8 mouse cellular contexts compared by ENCODE assay signal in the genomic region with DNA sequence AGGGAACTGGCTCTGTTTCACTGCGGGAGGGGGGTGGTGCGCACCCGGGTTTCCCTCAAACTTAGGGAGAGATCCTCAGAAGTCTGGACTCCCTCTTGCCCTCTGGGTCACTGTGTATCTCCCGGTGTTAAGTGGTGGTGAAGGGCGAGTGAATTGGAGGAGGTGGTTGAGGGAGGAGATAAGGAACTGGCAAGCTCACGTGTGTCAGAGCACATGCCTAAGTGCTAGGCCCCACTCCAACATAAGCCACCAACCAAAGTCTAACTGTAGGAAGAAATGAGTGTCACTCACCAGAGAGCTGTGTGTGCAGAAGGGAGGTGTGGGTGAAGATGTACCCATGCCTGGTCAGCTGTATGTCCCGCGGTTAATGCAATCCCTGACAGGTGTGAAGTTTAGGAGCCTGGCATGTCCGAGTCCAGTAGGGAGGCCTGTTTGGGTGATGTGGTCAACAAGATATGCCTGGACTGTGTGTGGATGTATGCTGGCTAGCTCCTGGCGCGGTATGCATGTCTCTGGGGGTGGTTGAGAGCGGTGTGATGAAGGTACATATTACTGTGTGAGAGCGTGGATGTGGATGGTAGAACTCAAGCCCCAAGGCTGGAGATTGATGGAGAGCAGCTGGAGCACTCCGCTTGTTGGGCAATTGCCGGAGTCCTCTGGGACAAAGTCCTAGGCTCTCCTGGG. TPM values are rescaled to one million over a fixed set of nuclear protein-coding genes. Genes with fewer than 3 reads are reported as not detected.
A peak's percentile ranks its signal among the peaks of the same experiment; 100 is the strongest.
DNase-seq lines count a peak whose midpoint lies in the region; ATAC-seq and TF ChIP-seq lines count a peak whose summit lies in the region.

No protein-coding gene starts in this region.

- no peak for TF ChIP-seq EP300 in liver, embryonic 14.5 days (IDR thresholded peaks at IDR 0.05; ENCODE audit: low read depth)

- peaks cover 16% of the 10 kb centered on the region for H3K36me3 ChIP-seq in spleen, adult 2 months (ENCODE audit: control insufficient read depth, insufficient read depth, low read length)
- H3K36me3 ChIP-seq in hindbrain, embryonic 14.5 days (replicated peaks; ENCODE audit: control insufficient read depth, insufficient read depth) = peaks cover 25% of the 10 kb centered on the region
- H3K36me3 ChIP-seq in liver, embryonic 14.5 days (replicated peaks; ENCODE audit: control insufficient read depth, insufficient read depth, low read depth) = peaks cover 39% of the 10 kb centered on the region
- H3K36me3 ChIP-seq in neural tube, embryonic 13.5 days = peaks cover 39% of the 10 kb centered on the region

- peak overlapping the region; percentile 91 for H3K4me2 ChIP-seq in hindbrain, embryonic 14.5 days (replicated peaks)
- H3K4me2 ChIP-seq in liver, embryonic 14.5 days (ENCODE audit: low read depth) = peak overlapping the region; percentile 99
- peak overlapping the region; percentile 91 for H3K4me2 ChIP-seq in neural tube, embryonic 13.5 days

- peaks cover 11% of the 10 kb centered on the region for H3K4me1 ChIP-seq in spleen, adult 2 months (ENCODE audit: control insufficient read depth, insufficient read depth, insufficient read length)
- no peaks in the 10 kb centered on the region; the same call in 1 of the 2 replicates for H3K4me1 ChIP-seq in embryonic fibroblast, embryonic 13.5 days (ENCODE audit: control insufficient read depth, insufficient read depth, low read length)
- H3K4me1 ChIP-seq in hindbrain, embryonic 14.5 days (replicated peaks; ENCODE audit: control insufficient read depth, insufficient read depth, low read length) = peaks cover 24% of the 10 kb centered on the region
- H3K4me1 ChIP-seq in liver, embryonic 14.5 days (replicated peaks; ENCODE audit: control insufficient read depth in 2 of 2, insufficient read depth in 2 of 2, low read length in 1 of 2) = peaks cover 54% of the 10 kb centered on the region in 2 experiments
- peaks cover 38% of the 10 kb centered on the region for H3K4me1 ChIP-seq in neural tube, embryonic 13.5 days (replicated peaks)

- ATAC-seq in hindbrain, embryonic 14.5 days (ENCODE audit: low FRiP score) = peak; percentile 5; the same call in 1 of the 2 replicates
- peak; percentile 55 for ATAC-seq in liver, embryonic 14.5 days (ENCODE audit: insufficient read depth)
- ATAC-seq in neural tube, embryonic 13.5 days (ENCODE audit: low read depth) = peak; percentile 14; the same call in 1 of the 2 replicates

- H3K4me3 ChIP-seq in spleen, adult 2 months (ENCODE audit: extremely low read depth, insufficient read depth, insufficient read length) = peak overlapping the region; percentile 75
- peak overlapping the region; percentile 81 for H3K4me3 ChIP-seq in embryonic fibroblast, embryonic 13.5 days (ENCODE audit: insufficient read depth, low read length)
- H3K4me3 ChIP-seq in hindbrain, embryonic 14.5 days (replicated peaks; ENCODE audit: low read length) = peak overlapping the region; percentile 45
- peak overlapping the region; percentile 73 to 90 for H3K4me3 ChIP-seq in liver, embryonic 14.5 days (ENCODE audit: insufficient read depth in 1 of 2, low read depth in 2 of 2, low read length in 2 of 2)
- peak overlapping the region; percentile 46 for H3K4me3 ChIP-seq in neural tube, embryonic 13.5 days

- peak overlapping the region; percentile 66 for H3K9ac ChIP-seq in hindbrain, embryonic 14.5 days
- H3K9ac ChIP-seq in liver, embryonic 14.5 days (replicated peaks) = peak overlapping the region; percentile 92
- H3K9ac ChIP-seq in neural tube, embryonic 13.5 days = peak overlapping the region; percentile 69

- TF ChIP-seq POLR2A in spleen, adult 2 months (IDR thresholded peaks at IDR 0.05; ENCODE audit: low read depth, low read length) = no peak
- TF ChIP-seq POLR2A in embryonic fibroblast, embryonic 13.5 days (IDR thresholded peaks at IDR 0.05; ENCODE audit: low read depth, low read length) = no peak; the same call in none of the 2 replicates

- H3K27ac ChIP-seq in spleen, adult 2 months (ENCODE audit: insufficient read depth, low read length) = peak overlapping the region; percentile 81
- H3K27ac ChIP-seq in embryonic fibroblast, embryonic 13.5 days (ENCODE audit: insufficient read depth, low read length) = peak overlapping the region; percentile 92
- peak overlapping the region; percentile 77; the same call in 1 of the 2 replicates for H3K27ac ChIP-seq in hindbrain, embryonic 14.5 days
- peak overlapping the region; percentile 85 for H3K27ac ChIP-seq in liver, embryonic 14.5 days
- peak overlapping the region; percentile 42; the same call in 1 of the 2 replicates for H3K27ac ChIP-seq in neural tube, embryonic 13.5 days (replicated peaks)

- no peaks in the 10 kb centered on the region for H3K27me3 ChIP-seq in spleen, adult 2 months (ENCODE audit: control insufficient read depth, insufficient read depth, low read length)
- no peaks in the 10 kb centered on the region for H3K27me3 ChIP-seq in hindbrain, embryonic 14.5 days (ENCODE audit: control insufficient read depth, insufficient read depth, low read length)
- no peaks in the 10 kb centered on the region for H3K27me3 ChIP-seq in liver, embryonic 14.5 days (ENCODE audit: control insufficient read depth, insufficient read depth, low read length)
- H3K27me3 ChIP-seq in neural tube, embryonic 13.5 days = no peaks in the 10 kb centered on the region

- WGBS in spleen, adult 2 months = 36% methylated on average over 15 of the region's 15 CpGs
- WGBS in hindbrain, embryonic 14.5 days = 51% methylated on average over 15 of the region's 15 CpGs
- WGBS in liver, embryonic 14.5 days (ENCODE audit: insufficient replicate concordance) = 20% methylated on average over 15 of the region's 15 CpGs
- WGBS in neural tube, embryonic 13.5 days = 47% methylated on average over 15 of the region's 15 CpGs

- no peaks in the 10 kb centered on the region for H3K9me3 ChIP-seq in hindbrain, embryonic 14.5 days (ENCODE audit: control insufficient read depth, low read length)
- H3K9me3 ChIP-seq in liver, embryonic 14.5 days (ENCODE audit: control insufficient read depth, low read length) = no peaks in the 10 kb centered on the region
- H3K9me3 ChIP-seq in neural tube, embryonic 13.5 days = no peaks in the 10 kb centered on the region

- DNase-seq in spleen, adult 2 months (ENCODE audit: low read depth in 1 of 2, low spot score in 2 of 2) = no peak
- no peak for DNase-seq in spleen, postnatal 10 days (ENCODE audit: low spot score in 2 of 2)
- DNase-seq in hindbrain, embryonic 14.5 days (ENCODE audit: low spot score) = no peak
- DNase-seq in liver, embryonic 14.5 days (ENCODE audit: low read depth in 3 of 3, low spot score in 3 of 3) = no peak
- DNase-seq in cerebellum, adult 9-10 months = no peak
- DNase-seq in right cerebral cortex, adult 18-20 months = no peak

- no peak for TF ChIP-seq CTCF in spleen, adult 2 months (IDR thresholded peaks at IDR 0.05; ENCODE audit: extremely low read depth, insufficient read depth, insufficient read length, insufficient replicate concordance)
- no peak for TF ChIP-seq CTCF in embryonic fibroblast, embryonic 13.5 days (IDR thresholded peaks at IDR 0.05; ENCODE audit: borderline replicate concordance, insufficient read depth, low read length)
- TF ChIP-seq CTCF in liver, embryonic 14.5 days (IDR thresholded peaks at IDR 0.05; ENCODE audit: low read depth) = no peak

RNA-seq across cellular contexts. Expression of gene Elovl1, which starts 0.8 kb away (rescaled TPM):
- 105 and 130 TPM in 2 replicates for polyA plus RNA-seq in spleen, adult 2 months (2012; rRNA removed)
- 164 and 172 TPM in 2 replicates for polyA plus RNA-seq in embryonic fibroblast, embryonic 13.5 days (2011; ENCODE audit: insufficient read length, low read depth, missing spikeins)
- polyA plus RNA-seq in hindbrain, embryonic 14.5 days (2014; fragmentation: Nextera tagmentation; extraction: Ambion mirVana) = 29.5 and 32.4 TPM in 2 replicates
- polyA plus RNA-seq in liver, embryonic 14.5 days (2012; rRNA removed) = 88.1 and 113 TPM in 2 replicates
- polyA plus RNA-seq in liver, embryonic 14.5 days (2014; fragmentation: Nextera tagmentation; extraction: Ambion mirVana) = 87.1 and 88.0 TPM in 2 replicates
- 38.0 and 38.2 TPM in 2 replicates for polyA plus RNA-seq in neural tube, embryonic 13.5 days (2015; fragmentation: Nextera tagmentation; extraction: Ambion mirVana)

RNA-seq across cellular contexts. Expression of gene Cdc20, which starts 8.5 kb away (rescaled TPM):
- 24.0 and 32.3 TPM in 2 replicates for polyA plus RNA-seq in spleen, adult 2 months (2012; rRNA removed)
- 38.4 and 61.6 TPM in 2 replicates for polyA plus RNA-seq in embryonic fibroblast, embryonic 13.5 days (2011; ENCODE audit: insufficient read length, low read depth, missing spikeins)
- polyA plus RNA-seq in hindbrain, embryonic 14.5 days (2014; fragmentation: Nextera tagmentation; extraction: Ambion mirVana) = 30.1 and 40.2 TPM in 2 replicates
- 99.0 and 109 TPM in 2 replicates for polyA plus RNA-seq in liver, embryonic 14.5 days (2012; rRNA removed)
- 147 and 167 TPM in 2 replicates for polyA plus RNA-seq in liver, embryonic 14.5 days (2014; fragmentation: Nextera tagmentation; extraction: Ambion mirVana)
- polyA plus RNA-seq in neural tube, embryonic 13.5 days (2015; fragmentation: Nextera tagmentation; extraction: Ambion mirVana) = 47.2 and 54.7 TPM in 2 replicates

RNA-seq across cellular contexts. Expression of gene Med8, which starts 19.5 kb away (rescaled TPM):
- 18.1 and 21.8 TPM in 2 replicates for polyA plus RNA-seq in spleen, adult 2 months (2012; rRNA removed)
- 85.6 and 99.8 TPM in 2 replicates for polyA plus RNA-seq in embryonic fibroblast, embryonic 13.5 days (2011; ENCODE audit: insufficient read length, low read depth, missing spikeins)
- polyA plus RNA-seq in hindbrain, embryonic 14.5 days (2014; fragmentation: Nextera tagmentation; extraction: Ambion mirVana) = 98.6 and 102 TPM in 2 replicates
- 33.5 and 50.2 TPM in 2 replicates for polyA plus RNA-seq in liver, embryonic 14.5 days (2012; rRNA removed)
- polyA plus RNA-seq in liver, embryonic 14.5 days (2014; fragmentation: Nextera tagmentation; extraction: Ambion mirVana) = 69.1 and 73.8 TPM in 2 replicates
- polyA plus RNA-seq in neural tube, embryonic 13.5 days (2015; fragmentation: Nextera tagmentation; extraction: Ambion mirVana) = 107 and 119 TPM in 2 replicates

RNA-seq across cellular contexts. Expression of gene Szt2, which starts 19.6 kb away (rescaled TPM):
- polyA plus RNA-seq in spleen, adult 2 months (2012; rRNA removed) = 47.0 and 48.1 TPM in 2 replicates
- polyA plus RNA-seq in embryonic fibroblast, embryonic 13.5 days (2011; ENCODE audit: insufficient read length, low read depth, missing spikeins) = 13.4 and 14.0 TPM in 2 replicates
- polyA plus RNA-seq in hindbrain, embryonic 14.5 days (2014; fragmentation: Nextera tagmentation; extraction: Ambion mirVana) = 11.6 and 14.0 TPM in 2 replicates
- 5.8 and 5.9 TPM in 2 replicates for polyA plus RNA-seq in liver, embryonic 14.5 days (2012; rRNA removed)
- polyA plus RNA-seq in liver, embryonic 14.5 days (2014; fragmentation: Nextera tagmentation; extraction: Ambion mirVana) = 2.2 and 2.6 TPM in 2 replicates
- polyA plus RNA-seq in neural tube, embryonic 13.5 days (2015; fragmentation: Nextera tagmentation; extraction: Ambion mirVana) = 7.8 and 9.1 TPM in 2 replicates

RNA-seq across cellular contexts. Expression of gene Mpl, which starts 28.6 kb away (rescaled TPM):
- 10.2 and 10.4 TPM in 2 replicates for polyA plus RNA-seq in spleen, adult 2 months (2012; rRNA removed)
- polyA plus RNA-seq in embryonic fibroblast, embryonic 13.5 days (2011; ENCODE audit: insufficient read length, low read depth, missing spikeins) = not detected in 2 replicates
- 0.28 and 0.34 TPM in 2 replicates for polyA plus RNA-seq in hindbrain, embryonic 14.5 days (2014; fragmentation: Nextera tagmentation; extraction: Ambion mirVana)
- 5.6 and 5.7 TPM in 2 replicates for polyA plus RNA-seq in liver, embryonic 14.5 days (2012; rRNA removed)
- 6.3 and 9.0 TPM in 2 replicates for polyA plus RNA-seq in liver, embryonic 14.5 days (2014; fragmentation: Nextera tagmentation; extraction: Ambion mirVana)
- 0.42 and 0.50 TPM in 2 replicates for polyA plus RNA-seq in neural tube, embryonic 13.5 days (2015; fragmentation: Nextera tagmentation; extraction: Ambion mirVana)

Comparison
In these comparisons a context has a peak if more than half of its experiments do, and no peak if none do; other contexts are left out.
1. H3K27ac ChIP-seq: peak in every context shown above with its lines; median percentile 92 in embryonic fibroblast, embryonic 13.5 days; 85 in liver, embryonic 14.5 days; 81 in spleen, adult 2 months; 77 in hindbrain, embryonic 14.5 days; 42 in neural tube, embryonic 13.5 days.
2. ATAC-seq: peak in every context shown above with its lines; median percentile 55 in liver, embryonic 14.5 days; 14 in neural tube, embryonic 13.5 days; 5 in hindbrain, embryonic 14.5 days.